Mouse (Mus musculus) layer of hippocampus, adult 9-11 months (tissue): ENCODE data around the gene Gm43552.

Experiments used
- DNase-seq: peaks from one replicate; pipeline ENCODE4 v3.0.0; 2022

Gene Gm43552

GRCm38 (mm10) chr5:65435363-65435805, 57.2 kb downstream of the Gm43552 start:
- no peak for DNase-seq

- peak; percentile 21 for DNase-seq
These were observed 57.9 kb downstream of the Gm43552 start for GRCm38 (mm10) chr5:65434471-65435362.

- DNase-seq, result no peak
These were observed 63.2 kb downstream of the Gm43552 start for GRCm38 (mm10) chr5:65429441-65429840.

GRCm38 (mm10) chr5:65428321-65428720, 64.3 kb downstream of the Gm43552 start:
- no peak for DNase-seq

- DNase-seq, result no peak
These were observed 67.4 kb downstream of the Gm43552 start for GRCm38 (mm10) chr5:65425251-65425650.

- no peak for DNase-seq
These were observed 68.4 kb downstream of the Gm43552 start for GRCm38 (mm10) chr5:65424215-65424614.

- no peak for DNase-seq
These were observed 69.8 kb downstream of the Gm43552 start for GRCm38 (mm10) chr5:65422803-65423202.

GRCm38 (mm10) chr5:65420822-65421221, 71.8 kb downstream of the Gm43552 start:
- no peak for DNase-seq

- DNase-seq, result no peak
These were observed 73.5 kb downstream of the Gm43552 start for GRCm38 (mm10) chr5:65419136-65419535.

GRCm38 (mm10) chr5:65415653-65416458, 76.8 kb downstream of the Gm43552 start:
- no peak for DNase-seq

- no peak for DNase-seq
These were observed 84.6 kb downstream of the Gm43552 start for GRCm38 (mm10) chr5:65407989-65408388.

- peak; percentile 72 for DNase-seq
These were observed 91.2 kb downstream of the Gm43552 start for GRCm38 (mm10) chr5:65401251-65401994.

GRCm38 (mm10) chr5:65394425-65394824, 98.2 kb downstream of the Gm43552 start:
- DNase-seq, result no peak

- DNase-seq, result no peak
These were observed 100.9 kb downstream of the Gm43552 start for GRCm38 (mm10) chr5:65391753-65392152.

- peak; percentile 98 for DNase-seq
These were observed 101.7 kb downstream of the Gm43552 start, which contains the start of the genes Rpl9 and Lias for GRCm38 (mm10) chr5:65390648-65391644. Gene Rpl9 (minus strand): TSS chr5:65391444. Gene Lias (plus strand): TSS chr5:65391497.

- DNase-seq, result no peak
These were observed 105.4 kb downstream of the Gm43552 start for GRCm38 (mm10) chr5:65387008-65387867.

GRCm38 (mm10) chr5:65385704-65386103, 106.9 kb downstream of the Gm43552 start:
- DNase-seq, result peak; percentile 10
